Comparison of ENCODE assay signal across 24 mouse cellular contexts in the genomic region with DNA sequence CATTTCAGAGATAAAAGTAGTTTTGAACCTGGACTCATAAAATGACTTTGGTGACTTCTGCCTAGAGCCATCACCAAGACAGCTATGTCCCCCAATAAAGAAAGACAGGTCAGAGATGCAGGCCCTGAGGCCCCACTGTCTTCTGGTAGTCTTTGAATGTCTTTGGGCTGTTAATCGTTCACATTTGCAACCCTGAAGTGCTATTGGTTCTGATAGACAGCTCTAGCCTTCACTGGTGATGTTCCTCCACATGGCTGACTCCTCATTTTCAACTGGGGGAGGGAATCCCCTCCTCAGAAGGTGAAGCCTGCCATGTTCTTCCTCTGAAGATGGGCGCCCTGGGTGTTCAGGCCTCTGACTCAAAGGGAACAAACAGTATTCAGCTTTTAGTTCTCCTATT.
"Had no signal": no experiment of that assay in that cellular context is flagged by ENCODE, and none has a peak within 500 bp of the region (broad histone marks: within the 10 kb centered on the region; RNA-seq: fewer than 3 reads in every experiment).

No protein-coding gene starts in this region.

- H3K9me3 ChIP-seq: heart, embryonic 13.5 days; heart, embryonic 15.5 days; hindbrain, embryonic 13.5 days; hindbrain, embryonic 15.5 days; kidney, embryonic 15.5 days; limb, embryonic 13.5 days; limb, embryonic 15.5 days; liver, embryonic 12.5 days had no signal

- H3K9ac ChIP-seq: heart, embryonic 13.5 days; heart, embryonic 15.5 days; hindbrain, embryonic 13.5 days; hindbrain, embryonic 15.5 days; kidney, embryonic 15.5 days; limb, embryonic 13.5 days; limb, embryonic 15.5 days; liver, embryonic 12.5 days; liver, embryonic 14.5 days had no signal

- H3K27me3 ChIP-seq: heart, embryonic 13.5 days; heart, embryonic 15.5 days; hindbrain, embryonic 13.5 days; hindbrain, embryonic 15.5 days; kidney, embryonic 15.5 days; limb, embryonic 13.5 days; limb, embryonic 15.5 days; liver, embryonic 12.5 days had no signal

- H3K36me3 ChIP-seq: heart, embryonic 13.5 days; heart, embryonic 15.5 days; hindbrain, embryonic 13.5 days; hindbrain, embryonic 15.5 days; kidney, embryonic 15.5 days; limb, embryonic 13.5 days; limb, embryonic 15.5 days; liver, embryonic 12.5 days had no signal

- H3K27ac ChIP-seq: heart, embryonic 13.5 days; heart, embryonic 15.5 days; hindbrain, embryonic 13.5 days; hindbrain, embryonic 15.5 days; hindbrain, postnatal 0 days; kidney, embryonic 15.5 days; kidney, postnatal 0 days; limb, embryonic 13.5 days; limb, embryonic 15.5 days; liver, embryonic 12.5 days; liver, embryonic 14.5 days had no signal

- DNase-seq: gastrocnemius, postnatal 14 days; gastrocnemius, postnatal 36 days; heart, adult 18-20 months; heart, postnatal 14 days; heart, postnatal 36 days; kidney, adult 11 months; kidney, adult 2 months; kidney, adult 9 months; kidney, postnatal 14 days; kidney, postnatal 36 days; layer of hippocampus, adult 9-11 months; layer of hippocampus, postnatal 36 days; left cerebral cortex, postnatal 4 days had no signal

- H3K4me3 ChIP-seq: heart, embryonic 13.5 days; heart, embryonic 15.5 days; hindbrain, embryonic 13.5 days; hindbrain, embryonic 15.5 days; kidney, embryonic 15.5 days; limb, embryonic 13.5 days; limb, embryonic 15.5 days; liver, embryonic 12.5 days had no signal

- H3K4me1 ChIP-seq: heart, embryonic 15.5 days; hindbrain, embryonic 13.5 days; kidney, embryonic 15.5 days; limb, embryonic 13.5 days; limb, embryonic 15.5 days; liver, embryonic 12.5 days had no signal
